Mouse (Mus musculus): ENCODE results near the gene Fam222a.
A peak's percentile ranks its signal among the peaks of the same experiment; 100 is the strongest.

The Fam222a gene

DNA sequence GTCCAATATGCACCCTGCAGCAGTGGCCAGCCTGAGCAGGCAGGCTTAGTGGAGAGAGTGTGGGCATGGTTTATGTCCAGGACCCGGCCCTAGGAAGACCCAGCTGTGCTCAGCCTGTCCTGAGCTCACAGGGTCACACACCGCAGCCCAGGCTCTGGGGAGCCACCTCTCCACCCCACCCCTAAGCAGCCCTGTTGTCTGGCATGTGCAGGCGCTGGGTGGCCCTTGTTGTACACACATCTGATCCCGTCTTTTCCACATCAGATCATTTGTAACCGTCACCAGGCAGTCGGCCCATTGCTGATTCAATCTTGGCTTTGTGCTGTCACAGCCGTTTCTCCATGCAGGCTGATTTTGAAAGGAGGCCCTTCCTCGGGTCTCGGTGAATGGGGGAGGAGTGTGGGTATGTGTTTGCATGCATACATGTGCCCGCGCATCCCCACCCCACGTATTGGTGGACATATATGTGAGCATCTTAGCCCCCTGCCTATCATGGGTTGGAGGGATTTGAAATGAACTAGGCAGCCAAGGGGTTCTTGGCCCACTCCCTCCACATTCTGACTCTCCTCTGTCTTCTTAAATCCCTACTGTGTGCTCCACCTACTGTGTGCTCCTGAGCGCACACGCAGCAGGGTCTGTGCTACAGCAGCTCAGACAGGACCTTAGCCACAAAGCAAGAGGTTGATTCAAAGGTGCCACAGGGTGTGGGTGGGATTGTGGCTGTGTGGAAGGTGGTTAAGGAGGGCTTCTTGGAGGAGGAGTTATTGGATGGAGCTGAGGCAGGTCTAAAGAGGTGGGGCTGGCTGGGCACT lies 16.7 kb downstream of the Fam222a start:
- peak; percentile 76 for DNase-seq (ENCODE audit: low spot score)

- no peak for DNase-seq (ENCODE audit: low spot score)
These were observed 17.9 kb downstream of the Fam222a start for GRCm38 (mm10) chr5:114585682-114586081.

DNA sequence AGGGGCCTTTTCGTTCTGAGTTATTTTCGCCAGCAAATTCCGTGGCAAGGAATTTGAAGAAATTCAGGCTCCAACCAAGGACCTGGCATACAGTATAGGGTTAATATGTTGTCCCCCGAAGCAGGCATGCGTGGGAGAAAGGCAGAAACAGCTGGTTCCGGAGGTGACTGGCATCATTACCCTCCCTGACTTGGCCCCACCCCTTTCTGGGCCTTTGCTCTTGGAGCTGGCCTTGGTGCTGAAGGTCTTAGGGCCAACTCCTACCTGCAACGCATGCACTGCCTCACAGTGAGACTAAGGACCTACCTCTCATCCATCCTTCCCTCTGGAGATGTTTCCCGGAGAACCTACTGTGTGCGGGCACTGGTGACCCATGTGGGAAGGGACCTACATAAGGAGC lies 20.1 kb downstream of the Fam222a start:
- DNase-seq (ENCODE audit: low spot score) = peak; percentile 72

GRCm38 (mm10) chr5:114588416-114588815 lies 20.6 kb downstream of the Fam222a start:
- no peak for DNase-seq (ENCODE audit: low spot score)

DNA sequence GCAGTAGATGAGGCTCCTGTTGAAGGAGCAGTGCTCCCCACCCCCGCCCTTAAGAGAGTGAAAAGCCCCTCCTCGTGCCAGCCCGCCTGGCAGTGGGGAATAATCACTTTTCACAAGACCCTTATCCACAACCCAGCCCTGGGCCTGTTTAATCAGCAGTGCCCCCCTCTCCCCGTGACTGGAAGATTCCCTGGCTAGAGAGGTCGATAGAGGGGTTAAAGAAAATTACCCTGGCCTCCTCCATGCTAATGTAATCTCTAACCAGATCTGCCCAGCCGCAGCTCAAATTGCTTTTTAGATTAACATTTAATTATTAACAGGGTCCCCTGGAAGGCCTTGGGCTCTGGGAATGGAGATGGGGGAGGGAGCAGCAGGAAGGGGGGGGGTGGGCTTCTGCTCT lies 21.2 kb downstream of the Fam222a start:
- no peak for DNase-seq (ENCODE audit: low spot score)

DNA sequence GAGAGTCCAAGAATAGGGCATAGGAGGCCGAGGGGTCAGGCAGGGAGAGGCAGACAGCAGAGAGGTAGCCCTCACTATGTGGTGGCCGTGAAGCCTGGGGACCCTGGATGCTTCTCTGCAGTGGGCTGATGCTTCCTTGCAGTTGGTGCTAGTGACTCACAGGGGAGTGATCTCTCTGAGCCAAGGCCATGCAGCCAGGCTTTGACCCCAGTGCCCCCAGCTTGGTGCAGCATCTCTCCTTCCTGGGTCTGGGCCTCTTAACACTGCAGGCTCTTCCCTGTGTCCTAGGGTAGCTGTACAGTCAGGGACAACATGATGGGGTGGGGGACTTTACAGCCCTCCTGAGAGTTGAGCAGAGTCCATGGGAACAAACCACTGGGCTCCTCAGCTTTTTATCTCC lies 21.6 kb downstream of the Fam222a start:
- DNase-seq (ENCODE audit: low spot score) = no peak

GRCm38 (mm10) chr5:114590043-114590913 lies 22.5 kb downstream of the Fam222a start:
- no peak for DNase-seq (ENCODE audit: low spot score)

- no peak for DNase-seq (ENCODE audit: low spot score)
These were observed 23.3 kb downstream of the Fam222a start for GRCm38 (mm10) chr5:114591151-114591561.

DNA sequence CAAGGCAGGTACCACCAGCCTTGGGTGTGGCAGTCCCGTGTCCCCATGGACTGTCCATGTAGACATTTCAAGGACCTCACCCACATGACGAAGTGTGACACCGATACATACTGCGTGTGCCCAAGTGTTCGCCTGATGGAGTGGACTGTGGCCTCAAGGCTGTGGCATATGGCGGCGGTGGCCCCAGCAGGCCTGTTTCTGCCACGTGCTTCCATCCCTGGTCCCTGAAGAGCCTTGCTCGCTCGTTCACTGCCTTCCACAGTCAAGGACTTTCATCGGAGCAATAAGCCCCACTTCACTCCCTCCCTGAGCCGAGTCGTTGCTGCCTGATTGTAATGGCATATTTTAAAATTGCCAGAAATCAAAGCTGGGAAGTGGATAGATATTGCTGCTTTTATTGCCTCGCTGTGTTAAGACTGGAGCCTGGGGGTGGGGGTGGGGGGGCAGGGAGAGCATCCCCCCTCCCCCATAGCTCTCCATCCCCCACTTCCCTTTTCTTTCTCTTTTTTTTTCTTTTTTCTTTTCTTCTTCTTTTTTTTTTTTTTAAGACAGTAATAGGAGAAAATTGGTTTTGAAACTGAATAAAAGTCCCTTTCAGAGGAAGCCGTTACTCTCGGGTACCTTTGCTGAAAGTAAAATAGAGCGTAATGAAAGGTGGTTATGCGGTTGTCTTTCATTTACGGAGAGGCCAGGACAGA lies 24.8 kb downstream of the Fam222a start:
- no peak for DNase-seq (ENCODE audit: low spot score)

GRCm38 (mm10) chr5:114593161-114593821 lies 25.5 kb downstream of the Fam222a start:
- DNase-seq (ENCODE audit: low spot score) = no peak

- no peak for DNase-seq (ENCODE audit: low spot score)
These were observed 26.1 kb downstream of the Fam222a start for GRCm38 (mm10) chr5:114593949-114594348.

- DNase-seq (ENCODE audit: low spot score) = no peak
These were observed 27.0 kb downstream of the Fam222a start for GRCm38 (mm10) chr5:114594741-114595241.

- no peak for DNase-seq (ENCODE audit: low spot score)
These were observed 28.8 kb downstream of the Fam222a start for GRCm38 (mm10) chr5:114596604-114597003.

GRCm38 (mm10) chr5:114597222-114597621 lies 29.4 kb downstream of the Fam222a start:
- no peak for DNase-seq (ENCODE audit: low spot score)

DNA sequence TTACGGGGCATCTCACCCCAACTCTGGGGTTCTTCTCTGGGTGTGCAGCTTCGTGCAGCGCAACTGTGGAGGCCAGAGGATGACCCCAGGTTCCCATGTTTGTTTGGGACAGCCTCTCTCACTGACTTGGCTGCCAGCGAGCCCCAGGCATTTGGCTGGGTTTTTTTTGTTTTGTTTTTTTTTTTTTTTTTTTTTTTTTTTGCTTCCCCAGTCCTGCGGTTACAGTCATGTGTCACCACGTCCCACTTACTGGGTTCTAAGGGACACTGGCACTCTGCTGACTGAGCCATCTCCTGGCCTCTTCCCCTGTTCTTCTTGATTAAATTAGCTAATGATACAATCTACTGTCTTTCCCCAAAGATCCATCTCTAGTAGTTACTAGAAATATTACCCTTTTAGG lies 29.8 kb downstream of the Fam222a start:
- no peak for DNase-seq (ENCODE audit: low spot score)

GRCm38 (mm10) chr5:114602012-114602411 lies 34.2 kb downstream of the Fam222a start:
- DNase-seq (ENCODE audit: low spot score) = no peak

GRCm38 (mm10) chr5:114603975-114604374 lies 36.2 kb downstream of the Fam222a start:
- DNase-seq (ENCODE audit: low spot score) = peak; percentile 59

DNA sequence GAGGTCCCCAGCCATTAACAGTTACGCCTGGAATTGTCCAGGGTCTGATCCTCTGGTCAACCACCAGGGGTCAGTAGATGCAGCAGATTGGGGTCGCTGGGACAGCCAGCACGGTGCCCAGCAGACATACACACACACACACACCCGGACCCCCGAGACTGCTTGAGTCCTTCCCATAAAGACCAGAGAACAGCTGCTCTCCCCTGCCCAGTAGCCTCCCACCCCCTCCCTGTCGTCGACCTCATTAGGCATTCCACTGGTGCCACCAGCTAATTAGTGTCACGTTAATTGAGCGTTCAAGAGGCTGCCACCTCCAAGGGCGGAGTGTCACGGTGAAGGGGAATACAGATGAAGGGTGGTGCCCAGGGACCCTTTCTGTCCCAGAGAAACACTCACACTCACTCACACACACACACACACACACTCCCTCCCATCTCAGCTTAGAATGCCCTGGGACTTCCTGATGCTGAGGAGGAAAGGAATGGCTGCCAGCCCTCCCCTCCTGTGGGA lies 37.0 kb downstream of the Fam222a start:
- DNase-seq (ENCODE audit: low spot score) = peak; percentile 83

DNA sequence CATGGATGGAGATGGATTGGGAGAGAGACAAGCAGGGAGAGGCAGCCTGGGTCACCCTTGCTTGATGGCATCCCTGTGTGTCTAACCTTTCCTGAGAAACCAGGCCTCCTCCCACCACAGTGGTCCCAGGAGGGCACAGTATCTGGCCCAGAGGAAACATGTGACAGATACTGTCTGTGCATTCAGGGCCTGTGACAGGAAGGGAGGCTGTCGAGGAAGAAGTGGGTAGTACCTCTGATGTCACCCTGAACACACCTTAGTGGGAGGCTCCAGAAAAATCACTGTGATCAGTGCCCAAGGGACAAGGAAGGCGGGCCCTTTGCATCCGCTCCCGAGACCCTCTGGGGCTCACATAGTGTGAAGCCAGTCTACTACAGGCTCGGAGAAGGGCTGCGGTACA lies 38.2 kb downstream of the Fam222a start:
- DNase-seq (ENCODE audit: low spot score) = no peak

GRCm38 (mm10) chr5:114607651-114608050 lies 39.8 kb downstream of the Fam222a start:
- DNase-seq (ENCODE audit: low spot score) = no peak

- peak; percentile 89 for DNase-seq (ENCODE audit: low spot score)
These were observed 40.7 kb downstream of the Fam222a start for GRCm38 (mm10) chr5:114608516-114608915.

Measured in retina, embryonic 14.5 days (tissue).